Mouse (Mus musculus) adrenal gland, adult 2 months (tissue): ENCODE measurements around the gene Pip5k1c. TPM values are rescaled to one million over a fixed set of nuclear protein-coding genes. Genes with fewer than 3 reads are reported as not detected.

ENCODE experiments used
- DNase-seq: peaks from one replicate; pipeline ENCODE4 v3.0.0; 2021
- polyA plus RNA-seq: library from polyadenylated mRNA; depleted of rRNA; stranded (reverse); fragments of >200 nt; gene quantifications from 2 replicates; pipeline ENCODE4 v1.2.3, GENCODE M21; 2012
- total RNA-seq, 2 experiments: library from RNA; stranded (reverse); gene quantifications; 2 replicates each; pipeline ENCODE4 v1.2.3; 2021

Pip5k1c gene
- total and polyA plus RNA-seq, 3 experiments: 34.3 to 72.8 (median 44.6) TPM

GRCm38 (mm10) chr10:81346453-81347067 is 53.8 kb downstream of the Pip5k1c start:
- peak; percentile 92 for DNase-seq

DNA sequence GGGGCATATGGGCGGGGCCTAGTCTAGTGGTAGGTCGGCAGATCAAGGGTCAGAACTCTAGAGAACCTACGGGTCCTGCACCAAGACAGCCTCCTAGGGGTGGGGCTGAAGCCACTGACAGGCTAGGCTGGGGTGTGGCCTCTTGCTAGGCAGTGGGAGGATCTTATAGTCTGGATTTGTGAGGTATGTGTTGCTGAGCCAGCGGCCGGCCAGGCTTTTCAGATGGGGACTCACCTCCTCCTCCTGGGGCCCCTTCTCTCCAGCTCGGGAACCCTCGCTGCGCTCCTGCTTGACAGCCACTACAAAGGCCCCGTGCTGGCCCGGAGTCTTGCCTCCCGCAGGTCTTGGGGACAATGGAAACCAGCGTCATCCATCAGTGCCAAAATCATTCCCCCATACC is 56.4 kb downstream of the Pip5k1c start:
- DNase-seq: peak; percentile 62

DNA sequence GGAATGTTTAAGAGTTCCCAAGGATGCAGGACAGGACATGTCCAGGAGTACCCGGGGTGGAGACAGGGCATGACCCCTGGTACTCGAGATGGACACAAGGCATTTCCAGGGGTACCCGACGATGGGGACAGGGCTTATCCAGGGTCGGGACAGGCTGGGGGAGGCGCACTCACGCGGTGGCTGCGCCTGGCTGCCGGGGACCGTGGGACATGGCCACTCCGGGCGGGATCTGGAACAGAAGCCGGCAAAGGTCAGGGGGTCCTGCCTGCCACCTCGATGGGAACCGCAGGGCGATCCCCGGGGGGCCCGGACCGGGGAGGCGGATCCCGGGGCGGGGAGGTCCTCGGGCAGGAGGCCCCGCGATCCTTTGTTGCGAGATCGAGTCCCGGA is 57.2 kb downstream of the Pip5k1c start:
- no peak for DNase-seq

DNA sequence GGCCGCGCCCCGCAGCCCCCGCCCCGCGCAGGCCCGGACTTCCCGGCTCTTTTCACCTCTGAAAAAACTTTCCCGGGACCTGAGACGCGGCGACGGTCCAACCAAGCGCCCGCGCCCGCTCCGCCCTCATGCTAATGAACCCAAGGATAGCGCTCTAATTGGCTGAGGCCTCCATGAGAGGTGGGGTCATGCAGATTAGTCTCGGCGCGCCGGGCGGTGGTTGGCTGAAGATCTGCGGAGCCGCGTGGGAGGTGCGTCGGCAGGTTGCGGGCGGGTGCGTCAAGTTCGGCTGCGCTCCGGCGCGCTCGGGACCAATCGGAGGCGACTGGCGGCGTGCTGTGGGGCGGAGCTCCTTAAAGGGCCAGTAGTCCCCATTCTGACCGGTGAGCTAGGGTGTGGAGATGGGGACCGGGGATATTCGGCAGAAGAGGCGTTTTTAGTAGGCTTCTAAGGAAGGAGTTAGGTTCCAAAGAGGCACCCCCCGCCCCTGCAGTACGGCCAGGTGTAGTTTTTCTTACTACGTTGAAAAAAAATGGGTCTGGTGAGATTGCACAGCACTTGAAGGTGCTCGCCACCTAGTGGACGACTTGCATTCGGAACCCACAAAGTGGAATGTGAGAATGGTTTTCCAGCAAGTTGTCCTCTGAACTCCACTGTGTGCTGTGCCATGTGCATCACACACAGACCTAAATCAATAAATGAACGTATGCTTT is 57.7 kb downstream of the Pip5k1c start, which contains the start of gene Hmg20b:
TSS of gene Hmg20b (minus strand) at position 130 of the 713 bp plus-strand sequence.
- DNase-seq: peak; percentile 100

DNA sequence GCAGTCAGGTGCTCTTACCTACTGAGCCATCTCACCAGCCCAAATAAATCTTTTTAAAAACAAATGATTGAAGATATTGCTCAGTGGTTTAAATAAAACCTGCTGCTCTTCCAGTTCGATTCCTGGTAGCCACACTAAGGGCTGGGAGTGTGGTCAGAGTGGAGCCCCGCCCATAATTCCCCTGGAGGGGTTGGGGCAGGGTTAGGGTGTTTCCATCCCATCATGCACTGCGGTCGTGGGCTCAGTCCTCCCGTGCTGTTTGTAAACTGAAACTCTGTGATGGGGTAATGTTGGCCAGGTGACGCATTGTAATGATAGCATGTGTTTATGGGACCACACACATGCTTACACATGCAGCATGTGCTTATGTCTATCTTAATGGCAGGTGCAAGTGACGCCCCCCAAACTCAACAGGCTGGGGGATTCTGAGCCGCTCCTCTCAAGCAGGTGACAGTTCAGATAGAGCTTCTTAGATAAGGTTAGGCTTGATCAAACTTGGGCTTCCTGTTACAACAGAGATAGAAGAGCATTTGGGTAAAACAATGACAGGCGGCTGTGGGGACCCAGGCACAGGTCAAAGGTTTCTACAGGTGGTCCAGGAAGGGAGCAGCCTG is 59.0 kb downstream of the Pip5k1c start:
- DNase-seq: no peak

GRCm38 (mm10) chr10:81354738-81355477 is 62.1 kb downstream of the Pip5k1c start:
- DNase-seq: no peak

- DNase-seq: no peak
Observed at GRCm38 (mm10) chr10:81355533-81355932, 62.8 kb downstream of the Pip5k1c start.

DNA sequence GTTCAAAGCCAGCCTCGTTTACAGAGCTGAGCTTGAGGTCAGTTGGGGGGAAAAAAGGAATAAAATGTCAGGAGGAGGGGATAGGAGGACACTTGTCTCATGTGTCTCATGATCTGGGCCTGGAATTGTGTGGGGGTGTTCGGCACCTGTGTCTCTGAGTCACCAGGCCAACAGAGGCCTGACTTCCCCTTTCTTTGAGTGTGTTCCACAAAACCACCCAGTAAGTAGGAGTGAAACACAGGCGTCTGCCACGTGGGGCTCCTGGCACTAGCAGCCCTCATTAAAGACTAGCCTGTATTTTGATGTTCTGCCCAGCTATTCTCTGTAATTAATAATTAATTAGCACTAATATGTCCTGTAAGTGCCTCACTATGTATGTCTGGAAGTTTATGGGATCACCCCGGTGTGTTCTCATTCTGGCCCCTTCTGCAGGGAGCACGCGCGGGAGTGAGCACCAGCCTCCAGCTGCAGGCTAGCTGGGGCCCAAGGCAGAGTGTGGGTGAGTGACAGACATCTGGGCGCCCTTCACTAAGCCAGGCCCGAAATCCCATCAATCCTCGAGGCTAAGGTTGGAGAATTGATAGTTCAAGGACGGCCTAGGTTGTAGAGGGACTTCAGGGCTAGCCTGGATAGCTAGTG is 63.7 kb downstream of the Pip5k1c start:
- no peak for DNase-seq

GRCm38 (mm10) chr10:81356991-81357844 is 64.5 kb downstream of the Pip5k1c start, which contains the start of gene Mfsd12:
Gene Mfsd12 (plus strand): TSS chr10:81357491.
- DNase-seq: peak; percentile 95

- no peak for DNase-seq
Observed at GRCm38 (mm10) chr10:81358209-81358608, 65.4 kb downstream of the Pip5k1c start.

DNA sequence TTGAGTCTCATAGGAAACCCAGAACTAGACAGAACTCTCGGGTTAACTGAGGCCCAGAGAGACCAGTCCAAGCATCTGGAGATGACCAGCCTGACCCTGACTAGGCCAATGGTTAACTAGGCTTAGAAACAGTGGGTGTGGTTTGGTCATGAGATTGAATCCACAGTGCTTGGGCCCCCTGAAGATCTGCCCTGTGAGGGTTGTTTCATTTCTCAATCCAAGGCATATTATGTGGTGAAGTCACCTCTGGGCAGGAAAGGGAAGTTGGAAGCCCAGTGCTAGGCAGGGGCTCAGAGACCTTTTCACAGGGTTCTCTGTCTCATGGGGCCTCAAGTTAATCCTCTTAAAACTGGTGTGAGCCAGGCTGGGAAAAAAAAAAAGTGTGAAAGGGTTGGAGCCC is 66.1 kb downstream of the Pip5k1c start:
- DNase-seq: no peak

GRCm38 (mm10) chr10:81360721-81361120 is 68.0 kb downstream of the Pip5k1c start:
- DNase-seq: no peak

GRCm38 (mm10) chr10:81362336-81362949 is 69.7 kb downstream of the Pip5k1c start:
- no peak for DNase-seq

DNA sequence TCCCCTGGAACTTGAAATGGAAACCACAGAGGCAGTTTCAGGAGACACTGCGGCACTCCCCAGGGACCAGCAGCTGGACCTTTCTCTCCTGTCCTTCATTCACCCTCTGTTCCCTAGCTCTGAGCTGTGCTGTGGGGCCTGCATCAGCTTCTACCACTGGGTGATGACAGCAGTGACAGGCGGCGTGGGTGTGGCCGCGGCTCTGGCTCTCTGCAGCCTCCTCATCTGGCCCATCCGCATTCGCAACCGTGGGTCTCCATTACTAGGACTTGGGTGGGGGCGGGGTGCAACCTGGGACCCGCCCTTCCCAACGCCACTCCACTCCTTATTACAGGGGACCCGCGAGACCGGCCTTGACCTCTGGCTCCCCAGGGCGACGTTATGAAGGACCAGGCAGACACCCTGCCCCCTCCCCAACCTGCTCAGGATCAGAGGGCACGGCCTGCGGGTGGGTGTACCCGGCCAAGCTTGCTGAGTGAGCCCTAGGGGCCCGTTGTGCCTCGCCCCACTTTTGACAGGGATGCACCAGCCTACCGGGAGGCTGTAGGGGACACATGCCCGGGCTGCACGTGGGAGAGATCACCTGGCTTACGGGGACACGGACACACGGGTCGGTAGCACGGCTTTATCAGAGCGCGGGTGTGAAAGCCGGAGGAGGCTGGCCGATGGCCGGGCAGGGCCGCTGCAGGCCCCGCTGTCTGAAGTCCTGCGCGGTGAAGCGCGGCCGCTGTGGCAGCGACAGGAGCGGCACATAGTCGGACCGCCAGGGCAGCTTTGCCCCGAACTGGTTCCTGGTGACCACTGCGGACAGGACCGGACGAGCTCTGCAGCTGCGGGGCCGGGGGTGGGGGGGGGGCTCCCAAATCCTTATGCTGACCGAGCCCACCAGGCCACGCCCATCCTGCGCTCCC is 70.9 kb downstream of the Pip5k1c start:
- DNase-seq: peak; percentile 59

- DNase-seq: peak; percentile 71
Observed at GRCm38 (mm10) chr10:81364666-81365065, 71.9 kb downstream of the Pip5k1c start.

DNA sequence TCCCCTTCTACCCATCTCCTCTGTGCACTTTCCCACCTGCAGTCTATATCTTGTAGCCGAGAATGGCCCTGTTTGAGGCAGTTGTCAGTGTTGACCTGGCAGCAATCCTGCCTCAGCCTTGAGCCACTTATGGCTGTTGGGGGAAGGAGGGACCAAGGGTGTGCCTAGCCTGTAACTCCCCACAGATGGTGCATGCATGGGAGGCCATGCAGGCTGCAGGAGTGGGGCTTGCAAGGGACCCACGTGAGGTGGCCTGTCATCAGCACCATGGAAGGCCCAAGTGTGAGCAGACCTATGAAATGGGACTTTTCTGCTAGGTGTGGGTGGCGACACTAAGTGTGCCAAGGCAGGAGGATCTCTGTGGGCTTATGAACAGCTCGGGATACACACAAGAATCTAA is 72.3 kb downstream of the Pip5k1c start:
- no peak for DNase-seq

- no peak for DNase-seq
Observed at GRCm38 (mm10) chr10:81365672-81366476, 73.1 kb downstream of the Pip5k1c start, which contains the start of gene 4930404N11Rik. Gene 4930404N11Rik (minus strand): TSS chr10:81365816.

DNA sequence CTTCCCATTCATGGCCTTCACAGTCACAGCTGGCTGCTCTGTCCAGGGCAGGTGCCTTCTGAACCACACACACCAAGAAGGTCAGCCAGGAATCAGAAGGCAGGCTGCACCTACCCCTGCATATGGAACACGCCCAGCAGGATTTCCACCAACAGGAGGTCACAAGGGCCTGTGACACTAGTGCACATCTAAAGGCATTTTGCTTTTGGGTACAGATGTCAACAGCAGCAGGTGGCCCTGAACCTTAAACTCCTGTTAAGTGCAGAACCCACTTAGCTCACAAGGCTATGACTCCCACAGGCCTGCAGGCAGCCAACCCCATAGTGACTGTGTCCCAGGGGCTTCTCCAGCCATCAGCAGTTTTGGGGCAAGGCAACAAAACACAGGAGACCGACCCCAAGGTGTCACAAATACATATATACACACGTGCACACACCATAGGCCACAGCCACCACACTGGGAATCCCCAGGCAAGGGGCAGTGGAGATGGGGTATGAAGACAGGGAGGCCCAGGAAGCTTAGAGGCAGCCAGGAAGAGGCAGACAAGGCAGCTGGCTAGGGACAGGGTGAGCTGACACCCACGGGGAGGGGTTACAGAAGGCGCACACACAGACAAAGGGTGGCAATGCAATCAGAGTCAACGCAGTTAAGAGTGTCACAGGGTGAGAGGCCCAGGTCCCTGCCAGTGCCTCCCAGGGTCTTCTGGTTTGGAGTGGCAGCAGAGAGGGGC is 73.9 kb downstream of the Pip5k1c start:
- no peak for DNase-seq
